Mouse (Mus musculus): ENCODE results near the gene Celf5. TPM values are rescaled to one million over a fixed set of nuclear protein-coding genes. Genes with fewer than 3 reads are reported as not detected.

The Celf5 gene
- total and polyA plus RNA-seq, 3 experiments, result 0.08 to 0.38 TPM; not detected in 1

DNA sequence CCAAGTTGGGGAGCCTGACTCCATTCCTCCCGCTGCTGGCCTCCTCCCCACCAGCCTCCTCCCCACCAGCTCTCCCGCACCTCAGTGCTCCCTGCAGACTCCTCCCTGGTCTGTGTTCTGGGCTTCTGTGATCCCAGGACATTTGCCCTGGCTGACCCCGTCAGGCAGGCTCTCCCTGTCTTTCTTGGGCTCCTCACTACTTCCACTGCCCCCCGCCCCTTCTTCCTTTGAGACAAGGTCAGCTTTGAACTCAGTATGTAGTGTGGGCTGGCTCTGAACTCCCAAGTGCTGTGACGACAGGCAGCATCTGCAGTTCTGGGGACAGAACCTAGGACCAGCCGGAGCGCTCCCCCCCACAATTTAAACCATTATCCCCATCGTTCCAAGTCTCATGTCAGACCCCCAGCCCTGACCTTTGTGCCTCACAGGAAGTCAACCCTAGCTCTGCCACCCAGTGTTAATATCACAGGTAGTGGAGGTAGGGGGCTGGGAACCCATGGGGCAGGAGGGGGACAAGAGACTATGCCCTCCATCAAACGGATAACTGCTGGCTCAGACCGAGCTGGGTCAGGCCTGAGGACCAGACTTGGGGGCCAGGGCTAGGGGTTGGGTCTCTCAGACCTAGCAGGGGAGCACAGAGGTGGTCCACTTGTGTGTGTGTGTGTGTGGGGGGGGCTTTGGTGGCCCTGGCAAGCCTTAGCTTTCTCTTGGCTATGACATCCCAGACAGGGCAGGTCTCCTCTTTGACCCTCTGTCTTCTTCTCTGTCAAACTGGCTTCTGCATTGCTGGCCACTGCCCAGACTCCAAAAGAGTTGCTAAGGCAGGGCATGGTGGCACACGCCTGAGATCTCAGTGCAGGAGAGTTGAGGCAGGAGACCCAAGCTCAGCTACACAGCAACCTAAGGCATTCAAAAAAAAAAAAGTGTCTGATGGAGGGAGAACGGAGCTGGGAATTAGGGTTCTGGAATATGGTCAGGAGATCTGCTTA, 65.0 kb downstream of the Celf5 start (continued):
- TF ChIP-seq CTCF (IDR thresholded peaks at IDR 0.05 in 2 of 3, conservative IDR thresholded peaks at IDR 0.05 in 1 of 3; ENCODE audit: control insufficient read depth in 1 of 3, insufficient read depth in 1 of 3, low read depth in 2 of 3, low read length in 3 of 3, poor library complexity in 1 of 3, severe bottlenecking in 1 of 3), result no peak
- TF ChIP-seq ETS1 (IDR thresholded peaks at IDR 0.05; ENCODE audit: low read depth, low read length), result no peak
- TF ChIP-seq POLR2A (IDR thresholded peaks at IDR 0.05; ENCODE audit: control insufficient read depth in 1 of 2, insufficient read depth in 1 of 2, low read depth in 1 of 2, low read length in 2 of 2, poor library complexity in 1 of 2), result no peak
- TF ChIP-seq GATA1 (IDR thresholded peaks at IDR 0.05; ENCODE audit: low read depth, low read length), result no peak

DNA sequence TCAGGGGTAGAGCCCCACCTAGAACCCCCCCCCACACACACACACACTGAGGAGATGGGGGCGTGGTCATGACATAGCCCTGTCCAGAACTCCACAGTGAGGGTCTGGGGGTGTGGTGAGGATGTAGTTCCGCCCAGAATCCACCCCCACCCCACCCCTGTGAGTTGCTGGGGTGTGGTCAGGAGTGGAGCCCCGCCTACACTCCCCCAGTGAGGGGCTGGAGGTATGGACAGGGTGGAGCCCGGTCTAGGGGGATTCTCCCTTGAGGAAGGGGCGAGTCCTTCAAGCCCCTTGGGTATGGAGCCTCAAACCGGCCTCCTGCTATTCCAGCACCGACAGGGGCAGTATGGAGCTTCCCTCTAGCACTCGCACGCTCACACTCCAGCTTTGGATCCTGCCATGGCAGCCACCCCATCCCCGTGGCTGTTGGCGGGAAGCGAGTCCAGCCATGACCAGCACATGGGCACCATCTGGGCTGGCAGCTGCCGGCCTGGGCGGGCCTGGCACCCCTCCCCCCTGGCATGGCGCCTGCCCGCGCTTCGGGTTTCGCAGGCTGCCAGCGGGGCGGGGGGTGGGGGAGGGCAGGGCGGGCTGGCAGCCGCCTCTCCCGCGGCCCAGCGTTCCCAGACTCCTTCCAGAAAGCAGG, 65.8 kb downstream of the Celf5 start:
- Histone ChIP-seq H3K9me3 (replicated peaks; ENCODE audit: insufficient read depth, low read length) (no peaks in the 10 kb centered on the region), H3K36me3 (ENCODE audit: control insufficient read depth in 1 of 2, insufficient read depth in 2 of 2, low read length in 2 of 2) (no peaks in the 10 kb centered on the region), H3K4me1 (ENCODE audit: control insufficient read depth in 1 of 2, insufficient read depth in 2 of 2, low read length in 2 of 2) (no peaks in the 10 kb centered on the region), H3K27me3 (ENCODE audit: control insufficient read depth in 1 of 2, insufficient read depth in 2 of 2, low read length in 2 of 2) (no peaks in the 10 kb centered on the region), H3K79me2 (ENCODE audit: control insufficient read depth, insufficient read depth, low read length, poor library complexity) (no peaks in the 10 kb centered on the region), H3K9ac (ENCODE audit: control insufficient read depth, low read depth, low read length, poor library complexity, severe bottlenecking) (no peak overlapping the region), H3K27ac (ENCODE audit: control insufficient read depth, low read depth, low read length) (no peak overlapping the region), H3K4me3 (ENCODE audit: control insufficient read depth in 1 of 2, insufficient read depth in 1 of 2, low read depth in 2 of 2, low read length in 2 of 2) (no peak overlapping the region)
- DNase-seq (ENCODE audit: low read depth, low spot score), result no peak
- TF ChIP-seq ZNF384 (IDR thresholded peaks at IDR 0.05; ENCODE audit: low read depth, low read length) (no peak), JUND (IDR thresholded peaks at IDR 0.05; ENCODE audit: low read depth, low read length) (no peak), HCFC1 (IDR thresholded peaks at IDR 0.05; ENCODE audit: low read depth, low read length) (no peak), GABPA (IDR thresholded peaks at IDR 0.05; ENCODE audit: low read depth, low read length) (no peak), ZMIZ1 (IDR thresholded peaks at IDR 0.05; ENCODE audit: low read depth, low read length) (no peak), MAZ (IDR thresholded peaks at IDR 0.05; ENCODE audit: low read depth, low read length) (no peak), TBP (IDR thresholded peaks at IDR 0.05; ENCODE audit: low read depth, low read length) (no peak), POLR2A (IDR thresholded peaks at IDR 0.05; ENCODE audit: control insufficient read depth in 1 of 2, insufficient read depth in 1 of 2, low read depth in 1 of 2, low read length in 2 of 2, poor library complexity in 1 of 2) (no peak)

DNA sequence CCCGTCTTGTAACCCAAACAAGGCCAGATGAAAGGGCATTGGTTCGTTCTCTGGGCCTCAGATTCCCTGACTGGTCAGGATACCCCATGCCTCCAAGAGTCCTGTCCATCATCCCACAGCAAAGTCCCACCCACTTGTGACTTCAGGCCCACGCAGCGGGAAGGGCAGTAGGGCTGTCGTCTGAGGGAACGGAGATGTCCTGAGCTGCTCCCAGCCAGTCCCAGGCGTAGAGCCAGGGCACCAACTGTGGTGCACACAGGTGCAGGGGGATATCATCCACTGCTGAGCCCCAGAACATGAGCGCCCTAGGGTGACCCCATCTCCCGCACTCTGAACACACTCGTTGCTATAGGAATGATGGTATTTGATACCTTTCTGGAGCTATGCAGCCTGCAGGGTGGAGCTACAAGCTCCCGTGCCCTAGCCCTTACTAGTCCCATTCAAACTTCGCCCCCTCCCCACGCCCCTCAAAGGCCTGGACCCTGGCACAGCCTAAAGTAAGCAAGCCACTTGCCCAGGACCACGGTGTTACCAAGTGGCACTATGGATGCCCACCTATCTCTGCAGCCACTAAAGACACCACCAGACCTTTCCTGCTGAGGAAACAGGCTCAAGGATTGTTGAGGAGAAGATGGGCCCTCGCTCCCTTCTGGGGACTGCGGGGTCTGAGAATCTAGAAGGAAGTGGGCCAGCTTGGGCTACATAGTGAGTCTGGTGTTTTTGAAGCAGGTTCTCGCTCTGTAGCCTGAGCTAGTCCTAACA, 66.8 kb downstream of the Celf5 start:
- DNase-seq (ENCODE audit: low read depth, low spot score), result no peak
- no peak overlapping the region for H3K27ac ChIP-seq (ENCODE audit: control insufficient read depth, low read depth, low read length)
- H3K27me3 ChIP-seq (ENCODE audit: control insufficient read depth in 1 of 2, insufficient read depth in 2 of 2, low read length in 2 of 2), result no peaks in the 10 kb centered on the region
- H3K36me3 ChIP-seq (ENCODE audit: control insufficient read depth in 1 of 2, insufficient read depth in 2 of 2, low read length in 2 of 2), result no peaks in the 10 kb centered on the region
- no peak overlapping the region for H3K9ac ChIP-seq (ENCODE audit: control insufficient read depth, low read depth, low read length, poor library complexity, severe bottlenecking)
- no peaks in the 10 kb centered on the region for H3K4me1 ChIP-seq (ENCODE audit: control insufficient read depth in 1 of 2, insufficient read depth in 2 of 2, low read length in 2 of 2)
- H3K4me3 ChIP-seq (ENCODE audit: control insufficient read depth in 1 of 2, insufficient read depth in 1 of 2, low read depth in 2 of 2, low read length in 2 of 2), result no peak overlapping the region
- TF ChIP-seq RCOR1 (IDR thresholded peaks at IDR 0.05; ENCODE audit: low read depth, low read length) (no peak), TBP (IDR thresholded peaks at IDR 0.05; ENCODE audit: low read depth, low read length) (no peak), SIN3A (IDR thresholded peaks at IDR 0.05; ENCODE audit: low read length) (no peak), TAL1 (IDR thresholded peaks at IDR 0.05; ENCODE audit: low read length) (no peak), MAX (IDR thresholded peaks at IDR 0.05; ENCODE audit: low read length) (no peak)
- H3K79me2 ChIP-seq (ENCODE audit: control insufficient read depth, insufficient read depth, low read length, poor library complexity), result no peaks in the 10 kb centered on the region
- H3K9me3 ChIP-seq (replicated peaks; ENCODE audit: insufficient read depth, low read length), result no peaks in the 10 kb centered on the region
